Mouse (Mus musculus): ENCODE results near the gene P3h4. TPM values are rescaled to one million over a fixed set of nuclear protein-coding genes. Genes with fewer than 3 reads are reported as not detected.
"Not testable (repeated sequence)": the region's sequence is repeated elsewhere in the genome, so short reads cannot be mapped to it uniquely, and the experiment has no call there.

P3h4 gene
- polyA plus RNA-seq, 1 experiment: 5.7 TPM

DNA sequence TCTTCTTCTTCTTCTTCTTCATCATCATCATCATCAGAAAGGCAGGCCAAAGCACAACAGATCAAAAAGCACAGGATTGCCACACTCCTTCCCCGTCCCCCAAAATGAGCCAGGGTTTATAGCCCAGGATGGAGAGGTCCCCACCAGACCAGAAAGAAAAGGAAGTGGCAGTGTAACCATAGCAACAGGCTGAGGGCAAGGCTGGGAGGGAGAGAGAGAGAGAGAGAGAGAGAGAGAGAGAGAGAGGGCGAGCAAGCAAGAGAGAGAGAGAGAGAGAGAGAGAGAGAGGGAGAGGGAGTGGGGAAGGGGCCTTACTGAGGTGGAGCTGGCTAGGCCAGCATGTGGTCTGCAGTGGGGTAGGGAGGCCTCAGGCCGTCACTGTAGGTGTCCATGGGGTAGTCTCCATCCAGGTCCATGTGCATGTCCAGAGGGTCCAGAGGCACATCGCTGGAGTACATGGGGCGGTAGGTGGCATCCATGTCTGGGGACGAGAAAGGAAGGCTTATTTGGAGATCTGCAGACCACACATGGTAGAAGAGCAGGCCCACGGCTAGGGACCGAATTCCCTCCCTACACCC, 42.6 kb downstream of the P3h4 start:
- WGBS: 89% methylated on average over 8 of the region's 8 CpGs
- DNase-seq (ENCODE audit: low read depth, low spot score): no peak

DNA sequence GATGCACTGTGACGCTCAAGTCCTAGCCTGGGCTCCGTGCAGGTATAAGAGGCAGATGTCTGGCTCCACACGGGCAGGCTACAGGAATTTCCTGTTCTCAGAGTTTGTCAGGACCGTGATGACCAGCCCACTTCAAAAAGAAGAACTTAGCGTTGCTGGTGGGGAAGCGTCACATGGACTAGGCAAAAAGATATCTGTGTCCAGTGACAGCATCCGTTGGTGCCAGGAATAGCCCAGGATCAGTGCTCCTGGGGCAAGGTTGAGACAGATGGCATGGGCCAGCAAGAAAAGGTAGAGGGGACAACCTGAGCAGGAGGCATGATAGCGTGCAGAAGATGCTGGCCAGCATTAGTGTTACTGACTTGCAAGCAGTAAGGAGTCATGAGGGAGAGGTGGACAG, 44.8 kb downstream of the P3h4 start:
- 77% methylated on average over 8 of the region's 8 CpGs for WGBS
- no peak for DNase-seq (ENCODE audit: low read depth, low spot score)

DNA sequence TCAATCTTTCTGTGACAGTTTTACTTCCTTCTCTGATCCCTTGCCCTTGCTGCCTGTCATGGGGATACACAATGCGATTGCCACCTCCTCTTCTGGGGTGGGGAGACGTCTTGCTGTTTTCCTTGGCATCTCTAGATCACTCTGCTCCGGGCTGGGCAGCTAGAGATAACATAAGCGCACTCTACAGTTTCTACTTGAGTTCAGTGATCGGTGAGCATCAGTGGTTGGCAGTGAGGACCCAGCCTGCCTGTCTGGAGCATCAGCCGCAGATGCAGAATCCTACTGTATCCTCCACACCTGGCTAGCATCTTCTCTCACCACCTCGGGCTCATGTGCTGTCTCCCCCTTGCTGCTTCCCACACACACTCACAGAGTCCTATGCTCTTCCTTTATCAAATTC, 45.5 kb downstream of the P3h4 start:
- 62% methylated on average over 7 of the region's 7 CpGs for WGBS
- no peak for DNase-seq (ENCODE audit: low read depth, low spot score)

DNA sequence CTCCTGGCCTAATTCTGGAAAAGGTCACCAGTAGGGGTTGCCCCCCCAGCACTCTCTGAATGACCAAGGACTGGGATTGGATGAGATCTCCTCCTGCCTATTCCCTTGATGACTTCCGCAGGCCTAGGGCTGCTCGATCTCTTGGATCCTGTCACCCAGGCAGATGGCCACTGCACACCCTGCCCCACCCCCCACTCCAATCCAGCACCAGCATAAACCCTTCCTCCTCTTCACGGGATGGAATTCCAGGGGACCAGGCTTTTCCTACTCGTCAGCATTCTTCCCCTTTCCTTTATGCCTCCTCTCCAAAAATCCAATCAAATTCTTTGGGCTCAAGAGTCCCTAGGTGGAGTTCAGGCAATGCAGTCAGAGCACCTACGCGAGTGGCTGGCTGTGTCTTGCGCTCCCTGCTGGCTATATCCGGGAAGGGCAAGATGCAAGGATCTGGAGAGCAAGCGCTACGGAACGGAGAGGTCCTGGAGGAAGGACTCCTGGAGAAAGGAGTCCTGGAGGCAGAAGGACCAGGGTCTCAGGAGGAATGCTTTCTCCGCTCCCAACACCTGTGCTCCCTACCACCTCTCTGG, 51.6 kb downstream of the P3h4 start:
- DNase-seq (ENCODE audit: low read depth, low spot score): peak; percentile 46
- 15% methylated on average over 12 of the region's 12 CpGs for WGBS

DNA sequence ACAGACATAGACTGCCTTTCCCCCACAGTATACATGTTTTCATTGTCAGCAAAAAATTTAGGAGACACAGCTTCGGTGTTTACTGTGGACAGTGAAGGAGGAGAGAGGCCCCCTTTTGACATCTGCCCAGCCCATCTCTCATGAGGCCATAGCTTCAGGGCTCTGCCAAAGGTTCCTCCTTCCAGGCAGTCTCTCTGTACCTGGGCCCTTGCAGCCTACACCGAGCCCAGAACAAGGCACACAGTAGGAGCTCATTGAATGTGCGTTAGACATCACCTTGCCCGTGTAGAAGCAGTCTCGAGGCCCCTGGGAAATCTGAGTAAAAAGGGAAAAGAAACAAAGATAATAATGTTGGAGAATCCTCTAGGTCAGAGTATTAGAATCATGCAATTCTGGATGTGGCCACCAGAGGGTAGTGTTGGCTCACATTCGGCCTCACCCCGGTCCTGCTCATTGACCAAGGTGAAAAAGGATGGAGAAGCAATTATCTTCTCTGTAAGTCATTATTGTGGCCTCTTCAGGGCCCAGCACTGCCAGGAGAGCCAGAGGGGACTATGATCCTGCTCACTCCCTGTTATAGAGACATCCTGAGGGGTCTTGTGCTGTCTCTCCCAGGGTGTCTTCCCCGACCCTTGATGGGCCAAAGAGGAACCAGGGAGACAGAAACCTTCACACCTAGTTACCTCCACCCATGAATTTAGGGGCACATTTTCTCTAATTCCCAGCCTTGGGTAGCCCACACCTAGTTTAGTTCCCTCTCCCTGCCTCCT, 52.2 kb downstream of the P3h4 start:
- WGBS: 11% methylated on average over 8 of the region's 8 CpGs
- DNase-seq (ENCODE audit: low read depth, low spot score): peak; percentile 38

DNA sequence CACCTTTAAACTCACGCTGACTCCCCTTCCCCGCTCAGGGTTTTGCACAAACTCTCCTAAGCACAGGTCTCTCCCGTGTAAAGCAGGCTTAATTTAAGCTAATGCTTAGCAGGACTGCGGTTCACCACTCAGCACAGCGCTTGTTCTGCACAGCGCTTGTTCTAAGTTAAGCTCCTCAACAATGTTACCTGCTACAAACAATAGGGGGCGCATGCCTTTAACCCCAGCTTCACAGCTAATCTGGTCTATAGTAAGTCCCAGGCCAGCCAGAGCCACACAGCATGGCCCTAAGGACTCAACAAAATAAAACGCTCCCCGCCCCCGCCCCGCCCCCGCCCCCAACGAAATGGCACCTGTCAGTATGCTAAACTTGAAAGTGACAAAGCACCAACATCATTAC, 53.6 kb downstream of the P3h4 start:
- DNase-seq (ENCODE audit: low read depth, low spot score): not testable (repeated sequence)
- no CpG with 5 or more reads among the region's 13 CpGs for WGBS

DNA sequence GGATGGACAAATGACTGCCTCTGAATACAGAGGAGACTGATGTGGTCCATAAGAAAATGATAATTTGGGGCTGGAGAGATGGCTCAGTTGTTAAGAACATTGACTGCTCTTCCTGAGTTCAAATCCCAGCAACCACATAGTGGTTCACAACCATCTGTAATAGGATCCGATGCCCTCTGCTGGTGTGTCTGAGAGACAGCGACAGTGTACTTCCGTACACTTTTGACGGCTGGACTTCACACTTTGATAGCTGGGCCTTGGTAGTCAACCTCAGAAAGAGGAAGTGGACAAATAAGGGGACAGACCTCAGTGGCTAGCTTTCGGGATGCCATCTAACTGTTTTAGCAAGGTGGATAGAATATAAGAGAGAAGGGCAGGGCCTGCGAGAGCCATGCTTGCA, 54.5 kb downstream of the P3h4 start:
- DNase-seq (ENCODE audit: low read depth, low spot score): no peak
- WGBS: 71% methylated on average over 6 of the region's 6 CpGs

Other genes starting within 250 kb of the P3h4 start
- gene Krt9, start 221.6 kb downstream of the P3h4 start, polyA plus RNA-seq (2012; rRNA removed): not detected in 2 replicates
- 0.16 TPM in 1 of 2 replicates, not detected in the other for gene Krt14, start 207.3 kb downstream of the P3h4 start, polyA plus RNA-seq (2012; rRNA removed)
- 0.07 TPM in 2 replicates for gene Krt16, start 165.9 kb downstream of the P3h4 start, polyA plus RNA-seq (2012; rRNA removed)
- gene Krt17, start 153.8 kb downstream of the P3h4 start, polyA plus RNA-seq (2012; rRNA removed): 1.9 and 2.2 TPM in 2 replicates
- not detected in 2 replicates for gene Krt42, start 145.0 kb downstream of the P3h4 start, polyA plus RNA-seq (2012; rRNA removed)
- 146 and 159 TPM in 2 replicates for gene Eif1, start 95.0 kb downstream of the P3h4 start, polyA plus RNA-seq (2012; rRNA removed)
- not detected in 2 replicates for gene Gast, start 80.4 kb downstream of the P3h4 start, polyA plus RNA-seq (2012; rRNA removed)
- 5.2 and 5.4 TPM in 2 replicates for gene Hap1, start 58.7 kb downstream of the P3h4 start, polyA plus RNA-seq (2012; rRNA removed)
- gene Jup, start 17.1 kb downstream of the P3h4 start, polyA plus RNA-seq (2012; rRNA removed): 216 and 335 TPM in 2 replicates
- 11.2 and 11.5 TPM in 2 replicates for gene Fkbp10, start 861 bp upstream of the P3h4 start, polyA plus RNA-seq (2012; rRNA removed)
- gene Nt5c3b, start 27.0 kb upstream of the P3h4 start, polyA plus RNA-seq (2012; rRNA removed): 18.0 and 18.5 TPM in 2 replicates
- gene Klhl10, start 27.1 kb upstream of the P3h4 start, polyA plus RNA-seq (2012; rRNA removed): 0.05 and 0.11 TPM in 2 replicates
- 1.2 and 2.5 TPM in 2 replicates for gene Klhl11, start 57.9 kb upstream of the P3h4 start, polyA plus RNA-seq (2012; rRNA removed)
- 43.0 and 70.5 TPM in 2 replicates for gene Acly, start 113.2 kb upstream of the P3h4 start, polyA plus RNA-seq (2012; rRNA removed)
- gene Ttc25, start 130.8 kb upstream of the P3h4 start, polyA plus RNA-seq (2012; rRNA removed): 0.12 TPM in 1 of 2 replicates, not detected in the other
- 32.5 and 32.8 TPM in 2 replicates for gene Cnp, start 160.1 kb upstream of the P3h4 start, polyA plus RNA-seq (2012; rRNA removed)
- gene Nkiras2, start 204.4 kb upstream of the P3h4 start, polyA plus RNA-seq (2012; rRNA removed): 88.6 and 112 TPM in 2 replicates
- 53.6 and 60.9 TPM in 2 replicates for gene Dnajc7, start 205.3 kb upstream of the P3h4 start, polyA plus RNA-seq (2012; rRNA removed)